Mouse (Mus musculus): ENCODE measurements around the gene Ankrd2. TPM values are rescaled to one million over a fixed set of nuclear protein-coding genes. Genes with fewer than 3 reads are reported as not detected.

Gene Ankrd2
- polyA plus RNA-seq (2015; fragmentation: Nextera tagmentation; extraction: Ambion mirVana) = not detected in 2 replicates

GRCm38 (mm10) chr19:42035456-42036248 lies at the start of gene Ankrd2:
Gene Ankrd2, plus strand, starts transcription at chr19:42036000.

GRCm38 (mm10) chr19:42045269-42046102 lies 9.7 kb downstream of the Ankrd2 start, which contains the start of gene Hoga1:
Gene Hoga1, plus strand, starts transcription at chr19:42045610.

GRCm38 (mm10) chr19:42051948-42052347 lies 16.1 kb downstream of the Ankrd2 start, which contains the start of gene 4933411K16Rik:
Gene 4933411K16Rik, plus strand, starts transcription at chr19:42052248.

GRCm38 (mm10) chr19:42086166-42086565 lies 50.4 kb downstream of the Ankrd2 start, which contains the start of gene Morn4:
Gene Morn4, minus strand, starts transcription at chr19:42086357.

GRCm38 (mm10) chr19:42089748-42090595 lies 54.2 kb downstream of the Ankrd2 start, which contains the start of gene Pi4k2a:
Gene Pi4k2a, plus strand, starts transcription at chr19:42090470.

Other genes with a start within 250 kb of the Ankrd2 start
- gene Arhgap19, start 234.0 kb upstream of the Ankrd2 start, polyA plus RNA-seq (2015; fragmentation: Nextera tagmentation; extraction: Ambion mirVana) = 4.6 and 4.9 TPM in 2 replicates
- gene Frat1, start 206.0 kb upstream of the Ankrd2 start, polyA plus RNA-seq (2015; fragmentation: Nextera tagmentation; extraction: Ambion mirVana) = 3.6 TPM in 2 replicates
- gene Frat2, start 187.9 kb upstream of the Ankrd2 start, polyA plus RNA-seq (2015; fragmentation: Nextera tagmentation; extraction: Ambion mirVana) = 2.6 and 2.9 TPM in 2 replicates
- 19.6 and 19.9 TPM in 2 replicates for gene Rrp12, start 139.8 kb upstream of the Ankrd2 start, polyA plus RNA-seq (2015; fragmentation: Nextera tagmentation; extraction: Ambion mirVana)
- 510 and 595 TPM in 2 replicates for gene Pgam1, start 124.1 kb upstream of the Ankrd2 start, polyA plus RNA-seq (2015; fragmentation: Nextera tagmentation; extraction: Ambion mirVana)
- 49.6 and 52.1 TPM in 2 replicates for gene Exosc1, start 102.6 kb upstream of the Ankrd2 start, polyA plus RNA-seq (2015; fragmentation: Nextera tagmentation; extraction: Ambion mirVana)
- gene Zdhhc16, start 102.5 kb upstream of the Ankrd2 start, polyA plus RNA-seq (2015; fragmentation: Nextera tagmentation; extraction: Ambion mirVana) = 46.1 and 48.3 TPM in 2 replicates
- 15.0 and 17.6 TPM in 2 replicates for gene Mms19, start 54.8 kb upstream of the Ankrd2 start, polyA plus RNA-seq (2015; fragmentation: Nextera tagmentation; extraction: Ambion mirVana)
- 21.8 and 24.0 TPM in 2 replicates for gene Ubtd1, start 54.2 kb upstream of the Ankrd2 start, polyA plus RNA-seq (2015; fragmentation: Nextera tagmentation; extraction: Ambion mirVana)
- gene Hoga1, start 9.6 kb downstream of the Ankrd2 start, polyA plus RNA-seq (2015; fragmentation: Nextera tagmentation; extraction: Ambion mirVana) = 1.7 and 1.8 TPM in 2 replicates
- not detected in 2 replicates for gene 4933411K16Rik, start 16.2 kb downstream of the Ankrd2 start, polyA plus RNA-seq (2015; fragmentation: Nextera tagmentation; extraction: Ambion mirVana)
- gene Morn4, start 50.4 kb downstream of the Ankrd2 start, polyA plus RNA-seq (2015; fragmentation: Nextera tagmentation; extraction: Ambion mirVana) = 6.0 and 6.1 TPM in 2 replicates
- gene Pi4k2a, start 54.5 kb downstream of the Ankrd2 start, polyA plus RNA-seq (2015; fragmentation: Nextera tagmentation; extraction: Ambion mirVana) = 20.0 and 20.7 TPM in 2 replicates
- gene Avpi1, start 93.1 kb downstream of the Ankrd2 start, polyA plus RNA-seq (2015; fragmentation: Nextera tagmentation; extraction: Ambion mirVana) = 48.0 and 50.8 TPM in 2 replicates
- 25.2 and 25.9 TPM in 2 replicates for gene Marveld1, start 111.4 kb downstream of the Ankrd2 start, polyA plus RNA-seq (2015; fragmentation: Nextera tagmentation; extraction: Ambion mirVana)
- gene Zfyve27, start 128.0 kb downstream of the Ankrd2 start, polyA plus RNA-seq (2015; fragmentation: Nextera tagmentation; extraction: Ambion mirVana) = 13.7 and 17.0 TPM in 2 replicates
- 0.22 and 0.28 TPM in 2 replicates for gene Sfrp5, start 166.3 kb downstream of the Ankrd2 start, polyA plus RNA-seq (2015; fragmentation: Nextera tagmentation; extraction: Ambion mirVana)
- 0.04 TPM in 1 of 2 replicates, not detected in the other for gene Golga7b, start 211.6 kb downstream of the Ankrd2 start, polyA plus RNA-seq (2015; fragmentation: Nextera tagmentation; extraction: Ambion mirVana)